ENCODE assay signal across 9 mouse cellular contexts in the genomic region with DNA sequence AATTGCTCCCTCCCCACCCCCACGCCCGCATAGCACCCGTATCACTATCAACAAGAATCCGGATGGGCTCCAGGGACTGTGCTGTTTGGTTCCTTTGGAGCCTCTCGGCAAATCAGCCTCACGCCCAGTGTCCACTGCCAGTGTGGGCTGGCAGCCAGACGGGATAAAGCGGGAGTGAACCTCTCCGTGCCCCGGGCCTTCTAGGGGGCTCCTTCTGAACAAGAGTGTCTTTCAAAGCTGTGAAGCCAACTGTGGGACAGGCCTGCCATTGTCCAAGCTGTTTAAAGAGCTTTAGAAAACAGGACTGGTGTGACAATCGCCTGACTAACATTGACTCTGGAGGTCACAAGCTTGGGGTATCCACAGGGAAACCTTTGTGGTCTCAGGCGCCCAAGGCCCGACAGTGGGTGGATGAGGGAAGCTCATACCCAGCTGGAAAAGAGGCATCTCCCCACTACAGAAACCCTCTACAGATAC.
DNase-seq lines count a peak whose midpoint lies in the region; ATAC-seq lines count a peak whose summit lies in the region.
"Had no signal": no experiment of that assay in that cellular context is flagged by ENCODE, and none has a peak within 500 bp of the region (broad histone marks: within the 10 kb centered on the region; RNA-seq: fewer than 3 reads in every experiment).

No protein-coding gene starts in this region.

- no peak overlapping the region for H3K4me3 ChIP-seq in embryonic facial prominence, embryonic 15.5 days (replicated peaks)
- H3K4me3 ChIP-seq: liver, embryonic 13.5 days had no signal

- DNase-seq in retina, postnatal 1 day, result peak; percentile 54
- no peak for DNase-seq in retina, embryonic 14.5 days (ENCODE audit: low spot score)
- DNase-seq in heart, postnatal 4 days, result peak; percentile 77
- peak; percentile 37 to 54 for DNase-seq in left cerebral cortex, postnatal 25 days (ENCODE audit: low spot score in 2 of 2)
- DNase-seq in right cerebral cortex, postnatal 36 days (ENCODE audit: low spot score in 2 of 2), result peak; percentile 33 to 36
- DNase-seq in MN1 (ENCODE audit: low spot score), result no peak
- no peak for DNase-seq in kidney, adult 9 months
- DNase-seq: liver, embryonic 13.5 days had no signal

- intact Hi-C loops in left cerebral cortex, postnatal 25 days (cut with DNase I), result no loop called here

- H3K4me1 ChIP-seq in embryonic facial prominence, embryonic 15.5 days, result peaks cover 9% of the 10 kb centered on the region; the same call in 1 of the 2 replicates
- H3K4me1 ChIP-seq: liver, embryonic 13.5 days had no signal

- H3K4me2 ChIP-seq in embryonic facial prominence, embryonic 15.5 days (replicated peaks), result no peak overlapping the region
- H3K4me2 ChIP-seq: liver, embryonic 13.5 days had no signal

- no peak overlapping the region for H3K9ac ChIP-seq in embryonic facial prominence, embryonic 15.5 days
- H3K9ac ChIP-seq: liver, embryonic 13.5 days had no signal

- H3K36me3 ChIP-seq in embryonic facial prominence, embryonic 15.5 days, result no peaks in the 10 kb centered on the region
- H3K36me3 ChIP-seq: liver, embryonic 13.5 days had no signal

- no peaks in the 10 kb centered on the region for H3K27me3 ChIP-seq in embryonic facial prominence, embryonic 15.5 days
- H3K27me3 ChIP-seq: liver, embryonic 13.5 days had no signal

- no peaks in the 10 kb centered on the region for H3K9me3 ChIP-seq in embryonic facial prominence, embryonic 15.5 days (replicated peaks)
- H3K9me3 ChIP-seq: liver, embryonic 13.5 days had no signal

- H3K27ac ChIP-seq in embryonic facial prominence, embryonic 15.5 days (replicated peaks), result 0 out of 2 replicates have a peak overlapping the region, but pooled peaks have one; percentile 7
- H3K27ac ChIP-seq: liver, embryonic 13.5 days had no signal

- ATAC-seq in embryonic facial prominence, embryonic 15.5 days (ENCODE audit: insufficient number of reproducible peaks, low FRiP score, low TSS enrichment, low read depth), result peak; percentile 51; the same call in 1 of the 2 replicates

- WGBS in embryonic facial prominence, embryonic 15.5 days, result 49% methylated on average over 13 of the region's 13 CpGs

Comparison
In these comparisons a context has a peak if more than half of its experiments do, and no peak if none do; other contexts are left out.
1. DNase-seq: peak in retina, postnatal 1 day (single experiment), heart, postnatal 4 days (single experiment), left cerebral cortex, postnatal 25 days (2 of 2) and right cerebral cortex, postnatal 36 days (2 of 2); none in retina, embryonic 14.5 days (single experiment), MN1 (single experiment) and kidney, adult 9 months (single experiment).